Mouse (Mus musculus) layer of hippocampus, postnatal 36 days (tissue): ENCODE measurements around the gene Ctnna3. TPM values are rescaled to one million over a fixed set of nuclear protein-coding genes. Genes with fewer than 3 reads are reported as not detected.
"Not testable (repeated sequence)": the region's sequence is repeated elsewhere in the genome, so short reads cannot be mapped to it uniquely, and the experiment has no call there.

Experiments used
- DNase-seq, 2 experiments: peaks; one replicate each; pipeline ENCODE4 v3.0.0; 2022
- total RNA-seq, 2 experiments: library from RNA; stranded (reverse); gene quantifications; 2 replicates each; pipeline ENCODE4 v1.2.3; 2021

The Ctnna3 gene
- total RNA-seq, 2 experiments from 2014 or later = 1.2 to 1.9 TPM

DNA sequence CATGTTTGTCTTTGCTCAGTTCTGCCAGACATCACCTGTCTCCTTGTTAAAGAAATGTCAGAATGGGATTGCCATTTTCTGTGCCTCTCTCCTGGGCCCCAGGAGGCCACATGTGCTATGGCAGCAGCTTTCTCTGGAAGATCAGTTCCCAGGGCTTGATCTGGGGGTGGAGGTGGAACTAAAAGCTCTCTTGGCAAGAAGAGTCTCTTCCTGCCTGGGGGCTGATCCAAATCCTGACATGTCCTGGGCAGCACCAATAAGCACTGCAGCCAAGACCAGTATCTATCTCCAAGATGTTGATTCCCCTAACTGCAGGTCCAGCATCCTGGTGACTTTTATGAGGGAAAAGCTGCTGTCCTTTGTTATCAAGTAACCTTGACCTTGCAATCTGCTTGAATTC lies 1583.6 kb downstream of the Ctnna3 start:
- no peak for DNase-seq

DNA sequence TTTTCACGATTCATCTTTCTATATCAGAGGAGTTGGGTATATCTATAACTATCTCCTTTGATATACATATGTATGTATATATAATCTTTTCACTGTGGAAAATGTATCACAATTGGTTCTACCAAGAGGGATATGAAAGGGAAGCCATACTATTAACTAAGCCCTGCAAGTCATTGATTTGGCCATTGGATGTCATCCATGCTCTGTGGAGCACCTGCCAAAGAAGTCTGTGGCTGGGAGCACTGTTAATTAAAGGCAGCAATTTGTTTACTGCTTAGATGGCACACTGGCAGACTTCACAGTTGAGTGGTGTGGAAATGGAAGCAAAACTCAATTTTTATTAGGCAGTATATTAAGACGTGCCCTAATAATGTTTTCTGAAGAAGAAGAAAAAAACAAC lies 1592.8 kb downstream of the Ctnna3 start:
- DNase-seq = no peak

- DNase-seq = not testable (repeated sequence)
Observed at GRCm38 (mm10) chr10:65033516-65033915, 1603.6 kb downstream of the Ctnna3 start.

Other genes with a start within 250 kb of the Ctnna3 start
- gene Mypn, start 226.1 kb upstream of the Ctnna3 start, total RNA-seq = 1 to 10 TPM; 1.4 to 2.1 TPM
- 10 to 100 TPM; 36.1 to 36.7 TPM for gene Herc4, start 186.3 kb upstream of the Ctnna3 start, total RNA-seq
- gene Sirt1, start 48.4 kb upstream of the Ctnna3 start, total RNA-seq = 10 to 100 TPM; 12.8 to 15.4 TPM
- 10 to 100 TPM; 16.8 to 23.7 TPM for gene Dnajc12, start 47.7 kb upstream of the Ctnna3 start, total RNA-seq
- gene Gm7075, start 8.3 kb upstream of the Ctnna3 start, total RNA-seq = not detected